Mouse (Mus musculus) small intestine, adult 2 months (tissue): Measurements from ENCODE around the gene Nbr1. TPM values are rescaled to one million over a fixed set of nuclear protein-coding genes. Genes with fewer than 3 reads are reported as not detected.

Source experiments
- H3K27ac ChIP-seq: fragments of 200-500 bp; 2 replicates; pipeline ENCODE4 v1.5.1; 2012; ENCODE audit warnings: low read depth, low read length, control low read depth, inconsistent platforms; ENCODE audit not compliant: insufficient read depth
- H3K27me3 ChIP-seq: fragments of 200-500 bp; 2 replicates; pipeline ENCODE4 v1.6.1; 2012; ENCODE audit warnings: mild to moderate bottlenecking, moderate library complexity, low read length, inconsistent platforms; ENCODE audit not compliant: control insufficient read depth, insufficient read depth
- H3K36me3 ChIP-seq: fragments of 200-500 bp; 2 replicates; pipeline ENCODE4 v1.6.1; 2012; ENCODE audit warnings: mild to moderate bottlenecking, low read length, control low read depth, inconsistent platforms; ENCODE audit not compliant: control insufficient read depth, insufficient read depth
- H3K4me1 ChIP-seq: fragments of 200-500 bp; 2 replicates; pipeline ENCODE4 v1.6.1; 2012; ENCODE audit warnings: low read length, inconsistent platforms, mixed read lengths; ENCODE audit not compliant: control insufficient read depth, insufficient read depth, insufficient read length
- H3K4me3 ChIP-seq: fragments of 200-500 bp; 2 replicates; pipeline ENCODE4 v1.5.1; 2012; ENCODE audit warnings: low read depth, mild to moderate bottlenecking, control low read depth, inconsistent platforms, low read length, moderate library complexity
- CTCF ChIP-seq: fragments of 200-500 bp; IDR thresholded peaks from 2 replicates; pipeline ENCODE4 v1.5.1; 2012; ENCODE audit warnings: low read depth, mild to moderate bottlenecking, control low read depth, inconsistent platforms, low read length, moderate library complexity, mixed read lengths; ENCODE audit not compliant: insufficient replicate concordance, insufficient read length; ENCODE audit errors: extremely low read depth
- POLR2A ChIP-seq: fragments of 200-500 bp; IDR thresholded peaks from 2 replicates; pipeline ENCODE4 v1.6.1; 2012; ENCODE audit warnings: low read depth, mild to moderate bottlenecking, control low read depth, inconsistent platforms, low read length, moderate library complexity
- WGBS: fragments of 180-500 bp; shearing (Covaris S2); methylation state at CpG from one replicate; pipeline ENCODE4 v1.1.7; 2018; 5-methylcytosine and 5-hydroxymethylcytosine counted together
- polyA plus RNA-seq: library from polyadenylated mRNA; depleted of rRNA; stranded (reverse); fragments of >200 nt; gene quantifications from 2 replicates; pipeline ENCODE4 v1.2.3, GENCODE M21; 2012

The Nbr1 gene
- polyA plus RNA-seq, 1 experiment = 116 TPM

DNA sequence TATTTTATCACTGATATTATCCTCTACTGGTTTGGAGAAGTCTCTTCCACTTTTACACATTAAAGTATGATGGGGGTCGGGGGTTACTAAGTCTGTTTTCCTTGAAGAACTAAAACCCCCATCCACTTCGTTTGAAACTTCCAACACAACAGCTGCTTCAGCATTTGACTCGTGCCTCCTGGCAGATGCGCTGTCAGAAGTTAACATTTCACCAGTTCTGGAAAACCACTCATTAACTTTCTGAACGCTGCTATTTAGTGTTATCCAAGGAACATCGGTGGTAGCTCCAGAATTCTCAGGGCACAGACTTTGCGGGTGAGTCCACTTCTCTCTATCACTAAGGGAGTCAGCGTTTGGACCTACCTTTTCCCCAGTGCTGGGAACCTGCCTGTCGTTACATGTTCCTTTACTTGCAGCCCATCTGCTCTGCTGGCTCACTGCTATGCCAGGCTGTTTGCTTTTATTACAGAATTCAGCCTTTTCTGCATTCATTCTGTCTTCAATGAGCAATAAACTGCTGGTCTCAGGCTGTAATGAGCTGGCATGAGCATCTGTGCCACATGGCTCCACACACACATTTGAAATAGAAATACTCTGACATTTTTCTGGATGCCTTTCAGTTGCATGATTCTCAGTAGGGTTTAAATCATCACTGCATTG is 25.9 kb upstream of the Nbr1 start:
- TF ChIP-seq CTCF (no peak), POLR2A (no peak)
- Histone ChIP-seq H3K36me3 (0 out of 2 replicates have a peak, but pooled peaks cover 5% of the 10 kb centered on the region), H3K4me3 (no peak overlapping the region), H3K27ac (no peak overlapping the region), H3K27me3 (no peaks in the 10 kb centered on the region), H3K4me1 (no peaks in the 10 kb centered on the region)
- WGBS = 94% methylated on average over 9 of the region's 9 CpGs

DNA sequence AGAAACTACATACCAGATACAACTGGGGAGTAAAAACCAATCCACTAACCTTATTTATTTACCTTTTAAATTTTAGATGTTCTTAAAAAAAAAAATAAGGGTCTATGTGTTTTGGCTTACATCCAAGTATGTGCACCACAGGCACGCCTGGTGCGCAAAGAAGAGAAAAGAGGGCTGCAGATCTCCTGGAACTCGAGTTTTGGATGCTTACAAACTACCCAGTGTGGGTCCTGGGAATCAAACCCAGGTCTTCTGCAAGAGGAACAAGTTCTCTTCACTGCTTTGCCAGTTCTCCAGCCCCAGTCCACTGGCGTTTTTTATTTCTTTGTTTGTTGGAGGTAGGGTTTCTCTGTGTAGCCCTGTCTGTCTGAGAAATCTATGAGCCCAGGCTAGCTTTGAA is 25.3 kb upstream of the Nbr1 start:
- TF ChIP-seq POLR2A = no peak
- no peak for TF ChIP-seq CTCF
- no peak overlapping the region for H3K27ac ChIP-seq
- 0 out of 2 replicates have a peak, but pooled peaks cover 5% of the 10 kb centered on the region for H3K36me3 ChIP-seq
- no peaks in the 10 kb centered on the region for H3K27me3 ChIP-seq
- H3K4me3 ChIP-seq = no peak overlapping the region
- no peaks in the 10 kb centered on the region for H3K4me1 ChIP-seq
- 84% methylated on average over 4 of the region's 4 CpGs for WGBS

DNA sequence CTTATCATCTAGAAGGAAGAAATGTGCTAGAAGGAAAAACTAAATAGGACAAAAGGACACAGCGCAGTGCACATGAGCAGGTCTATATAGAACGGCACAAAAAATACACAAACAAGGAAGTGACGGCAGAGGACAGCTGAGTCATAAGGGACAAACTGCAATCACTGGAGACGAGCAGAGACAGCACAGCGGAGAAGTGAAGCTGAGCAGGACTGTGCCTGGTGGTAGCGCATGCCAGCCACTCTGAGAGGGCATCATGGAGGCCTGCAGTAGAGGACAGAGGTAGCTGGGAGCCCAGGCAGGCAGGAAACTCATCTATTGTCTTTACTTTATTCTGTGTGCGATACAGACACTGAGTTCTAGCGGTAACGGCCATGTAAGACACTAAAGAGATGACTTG is 8.4 kb upstream of the Nbr1 start:
- H3K4me3 ChIP-seq = no peak overlapping the region
- 67% methylated on average over 9 of the region's 9 CpGs for WGBS
- H3K27me3 ChIP-seq = no peaks in the 10 kb centered on the region
- TF ChIP-seq POLR2A (no peak), CTCF (no peak)
- H3K27ac ChIP-seq = peak overlapping the region; percentile 6; the same call in 1 of the 2 replicates
- no peaks in the 10 kb centered on the region; the same call in 1 of the 2 replicates for H3K36me3 ChIP-seq
- 0 out of 2 replicates have a peak, but pooled peaks cover 2% of the 10 kb centered on the region for H3K4me1 ChIP-seq

DNA sequence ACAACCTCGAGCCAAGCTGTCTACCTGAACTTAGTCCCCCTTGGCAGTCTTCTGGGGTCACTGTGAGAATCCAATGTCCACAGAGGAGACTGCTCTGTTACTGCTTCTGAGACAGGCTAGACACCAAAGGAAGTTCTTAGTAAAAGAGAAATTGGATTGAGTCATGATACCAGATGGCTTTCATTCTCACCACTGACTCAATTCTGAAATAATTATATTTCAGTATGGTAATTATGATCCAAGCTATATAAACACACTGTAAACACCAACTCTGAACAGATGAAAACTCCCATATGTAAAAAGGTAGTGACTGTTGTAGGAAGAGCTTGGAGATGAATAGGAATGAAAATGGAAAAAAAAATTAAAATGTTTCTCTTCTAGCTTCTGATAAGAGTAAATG is 7.8 kb upstream of the Nbr1 start:
- no peak for TF ChIP-seq POLR2A
- TF ChIP-seq CTCF = no peak
- Histone ChIP-seq H3K4me1 (0 out of 2 replicates have a peak, but pooled peaks cover 2% of the 10 kb centered on the region), H3K4me3 (no peak overlapping the region), H3K27me3 (no peaks in the 10 kb centered on the region), H3K36me3 (no peaks in the 10 kb centered on the region; the same call in 1 of the 2 replicates), H3K27ac (peak overlapping the region; percentile 6; the same call in 1 of the 2 replicates)
- 57% methylated on average over 1 of the region's 1 CpGs for WGBS

GRCm38 (mm10) chr11:101548526-101548925 is 3.4 kb upstream of the Nbr1 start:
- Histone ChIP-seq H3K4me3 (no peak overlapping the region), H3K27me3 (no peaks in the 10 kb centered on the region), H3K36me3 (no peaks in the 10 kb centered on the region; the same call in 1 of the 2 replicates), H3K27ac (no peak overlapping the region), H3K4me1 (no peaks in the 10 kb centered on the region)
- no peak for TF ChIP-seq POLR2A
- no peak for TF ChIP-seq CTCF

GRCm38 (mm10) chr11:101552476-101553300 is 739 bp downstream of the Nbr1 start:
- peak overlapping the region; percentile 83 for H3K4me3 ChIP-seq
- TF ChIP-seq CTCF (peak; percentile 3; the same call in 1 of the 2 replicates), POLR2A (peak; percentile 81)
- no peaks in the 10 kb centered on the region for H3K27me3 ChIP-seq
- no peaks in the 10 kb centered on the region; the same call in 1 of the 2 replicates for H3K4me1 ChIP-seq
- peaks cover 9% of the 10 kb centered on the region for H3K36me3 ChIP-seq
- WGBS = under 1% methylated on average over 37 of the region's 37 CpGs
- peak overlapping the region; percentile 93 for H3K27ac ChIP-seq

DNA sequence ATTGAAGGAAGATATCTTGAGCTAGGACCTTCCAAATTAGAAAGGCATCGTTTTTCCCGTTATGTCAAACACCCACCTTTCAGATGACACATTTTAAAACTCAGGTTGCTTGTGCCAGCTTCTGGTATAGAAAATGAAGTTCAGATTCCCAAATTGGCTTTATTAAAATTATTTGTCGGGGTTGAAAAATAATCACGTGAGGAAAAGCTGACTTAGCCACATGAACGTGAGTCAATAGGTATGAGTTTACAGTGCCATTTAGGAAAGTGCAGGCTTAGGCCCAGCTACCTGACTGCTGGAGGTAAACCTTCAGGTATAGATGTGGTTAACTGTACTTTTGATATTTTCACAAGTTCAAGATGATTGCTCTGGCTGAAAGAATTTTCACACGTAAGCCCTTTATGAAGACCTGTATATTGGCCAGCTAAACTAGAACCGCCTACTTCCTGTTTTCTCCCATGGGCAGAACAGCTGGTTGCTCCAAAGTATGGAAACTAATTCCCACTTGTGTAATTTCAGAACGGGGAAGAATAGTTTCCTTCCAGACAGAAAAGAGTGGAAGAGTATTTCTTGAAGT is 1.5 kb downstream of the Nbr1 start:
- 3% methylated on average over 8 of the region's 8 CpGs for WGBS
- H3K27me3 ChIP-seq = no peaks in the 10 kb centered on the region

More for the DNA sequence above, 1.5 kb downstream of the Nbr1 start:
- Histone ChIP-seq H3K4me3 (peak overlapping the region; percentile 83), H3K36me3 (peaks cover 15% of the 10 kb centered on the region), H3K27ac (peak overlapping the region; percentile 86), H3K4me1 (no peaks in the 10 kb centered on the region; the same call in 1 of the 2 replicates)
- TF ChIP-seq CTCF = no peak
- no peak for TF ChIP-seq POLR2A
